Mouse (Mus musculus) WW6 (cell line): Measurements from ENCODE around the gene BC048671.

Source experiments
- DNase-seq: peaks from one replicate; pipeline ENCODE4 v3.0.0-alpha.2; 2013; ENCODE audit warnings: low read depth, low spot score

Gene BC048671

DNA sequence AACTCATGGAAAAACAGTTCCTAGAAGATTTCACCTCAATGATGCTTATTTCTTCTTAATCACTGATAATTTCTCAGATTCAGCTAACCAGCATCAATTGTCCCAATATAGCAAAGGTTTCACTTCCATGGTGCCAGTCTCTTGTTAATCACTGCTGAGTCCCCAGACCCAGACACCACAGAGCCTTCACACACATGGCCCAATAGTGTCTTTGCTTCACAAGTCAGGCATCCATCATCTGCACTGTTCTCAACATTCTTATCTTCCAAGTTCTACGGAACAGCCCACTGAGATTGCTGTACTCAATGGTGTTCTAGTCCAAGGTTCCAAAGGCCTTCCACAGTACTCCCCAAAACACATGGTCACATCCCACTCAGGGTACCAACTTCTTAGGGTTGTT, at the start of gene BC048671:
BC048671 (plus strand) TSS at position 301 of the 400 bp plus-strand sequence.
- no peak for DNase-seq

DNA sequence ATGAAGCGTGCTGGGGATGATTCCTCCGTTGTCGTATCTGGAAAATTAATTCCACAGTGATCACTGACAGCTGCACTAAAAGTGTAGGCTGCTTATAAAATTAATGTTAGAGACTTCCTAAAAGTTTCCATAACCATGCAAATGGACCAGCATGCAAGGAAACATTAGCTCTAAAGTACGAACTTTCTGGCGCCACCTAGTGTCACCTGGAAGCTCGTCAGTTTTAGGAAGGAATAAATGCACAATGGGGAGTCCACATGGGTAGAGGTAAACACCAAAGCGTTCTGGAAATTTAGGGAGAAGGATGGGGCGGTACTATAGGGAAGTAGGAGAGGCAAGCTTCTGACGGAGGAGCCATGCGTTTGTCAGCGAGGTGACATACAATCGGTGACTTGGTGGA, 12.8 kb upstream of the BC048671 start:
- DNase-seq: no peak

DNA sequence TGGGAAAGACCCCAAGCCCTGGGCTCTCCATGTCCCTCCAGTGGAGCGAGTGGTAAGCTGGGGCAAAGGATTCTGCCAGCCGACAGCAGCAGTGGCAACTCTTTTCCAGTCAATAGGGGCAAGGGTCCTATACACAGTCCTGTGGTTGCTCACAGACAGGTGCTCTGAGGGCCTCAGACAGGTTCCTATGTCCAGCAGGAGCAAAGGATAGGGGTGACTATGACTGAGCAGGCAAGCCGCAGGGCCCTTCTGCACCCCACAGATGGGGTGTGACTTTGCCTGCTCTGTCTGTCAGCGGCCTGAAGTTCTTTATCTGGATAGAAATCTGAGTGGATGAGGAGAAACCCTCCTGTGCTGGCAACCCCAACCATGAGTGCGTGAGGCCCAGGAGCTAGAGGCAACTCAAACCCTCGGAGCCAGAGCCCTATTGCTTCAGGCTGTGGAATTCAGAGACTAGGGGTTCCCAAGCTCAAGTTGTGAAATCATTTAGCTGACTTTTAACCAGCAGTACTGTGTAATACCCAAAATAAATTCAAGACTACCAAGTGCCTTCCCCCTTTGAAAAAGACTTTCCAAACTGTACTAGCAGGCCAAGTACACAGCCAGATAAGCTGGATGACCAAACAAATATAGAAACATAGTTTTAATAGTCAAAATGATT, 5.4 kb downstream of the BC048671 start:
- DNase-seq: no peak

DNA sequence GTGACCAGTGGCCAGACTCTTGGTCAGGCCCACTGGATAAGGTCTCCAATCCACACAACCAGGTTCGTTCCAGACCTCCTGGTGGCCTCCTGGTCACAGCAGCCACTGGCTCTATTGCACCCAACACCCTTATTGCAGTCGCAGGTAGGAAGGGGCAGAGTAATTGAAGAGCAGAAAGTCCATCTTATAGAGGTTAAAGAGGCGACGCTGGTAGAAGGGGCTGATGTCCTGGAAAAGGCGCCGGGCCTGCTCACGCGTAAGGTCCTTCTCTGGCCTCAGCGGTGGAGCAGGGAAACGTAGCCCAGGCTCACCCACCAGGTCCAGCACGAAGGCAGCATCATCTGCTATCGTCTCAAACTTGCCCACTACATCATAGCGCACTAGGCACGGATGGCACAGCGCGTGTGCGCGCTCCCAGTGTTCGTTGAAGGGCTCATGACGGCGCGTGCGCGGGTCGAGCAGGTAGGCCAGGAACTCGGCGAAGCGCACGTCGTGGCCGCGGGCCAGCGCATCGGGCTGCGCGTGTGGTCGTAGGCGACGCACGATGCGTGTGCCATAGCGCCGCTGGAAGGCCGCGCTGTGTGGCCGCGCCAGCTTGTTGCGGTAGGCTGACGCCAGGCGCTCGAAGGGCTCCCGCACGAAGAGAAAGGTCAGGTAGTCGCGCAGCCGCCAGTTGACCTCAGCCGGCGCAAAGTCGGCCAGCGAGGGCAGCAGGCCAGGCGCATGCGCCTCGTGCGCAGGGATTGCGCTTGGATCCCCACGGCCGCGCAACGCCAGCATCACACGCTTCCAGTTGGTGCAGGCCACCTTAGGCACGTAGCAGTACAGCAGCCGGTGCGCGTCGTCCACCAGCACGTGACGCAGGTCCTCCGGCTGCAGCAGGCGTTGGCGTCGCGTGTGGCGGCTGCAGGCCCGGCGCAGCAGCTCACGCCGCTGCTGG, 8.1 kb downstream of the BC048671 start:
- DNase-seq: no peak

DNA sequence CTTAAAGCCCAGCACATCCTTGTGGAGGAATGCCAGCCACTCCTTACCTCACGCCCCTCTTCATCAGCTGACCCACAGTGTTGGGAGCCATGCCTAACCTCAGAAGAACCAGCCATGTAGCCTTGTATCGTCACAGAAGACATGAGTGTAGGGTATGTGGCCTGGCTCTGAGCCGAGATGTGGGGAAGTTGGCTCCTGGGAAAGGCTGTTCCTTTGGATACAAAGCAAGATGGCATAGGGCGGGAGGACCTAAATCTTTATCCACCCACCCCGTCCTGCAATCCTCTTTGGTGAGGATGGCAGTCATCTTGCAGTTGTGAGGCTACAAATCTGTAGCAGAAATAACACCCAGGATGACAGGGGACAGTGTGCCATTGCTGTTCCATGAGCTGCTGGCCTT, 14.9 kb downstream of the BC048671 start:
- DNase-seq: no peak

DNA sequence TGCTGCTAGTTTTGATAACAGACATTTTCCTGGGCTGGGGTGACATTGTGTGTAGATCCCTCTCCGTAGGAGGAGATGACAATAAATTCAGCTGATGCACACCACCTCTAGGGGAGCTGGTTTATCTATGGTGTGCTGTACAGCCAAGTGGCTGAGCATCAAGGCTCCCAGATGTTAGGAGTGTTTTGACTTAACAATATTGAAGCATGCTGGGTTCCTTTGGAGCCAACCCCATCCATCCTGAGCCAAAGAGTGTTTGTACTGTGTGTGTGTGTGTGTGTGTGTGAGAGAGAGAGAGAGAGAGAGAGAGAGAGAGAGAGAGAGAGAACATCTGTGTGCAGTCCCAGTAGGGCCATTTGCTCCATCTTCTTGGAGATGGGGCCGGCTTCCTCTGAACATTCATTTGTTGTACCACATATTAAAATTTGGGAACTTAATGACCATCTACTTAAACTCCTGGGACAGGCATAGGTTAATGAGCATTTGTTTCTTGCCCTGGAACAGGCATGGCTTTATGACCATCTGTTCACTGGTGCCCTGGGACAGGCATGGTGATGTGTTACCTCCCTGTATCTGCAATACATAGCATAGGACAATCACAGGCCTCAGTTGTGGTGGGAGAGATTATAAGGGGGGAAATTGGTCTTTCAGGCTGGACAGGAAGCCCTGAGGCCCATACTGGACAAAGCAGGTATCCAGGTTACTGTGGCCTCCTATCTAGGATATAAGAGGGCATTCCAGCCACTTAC, 16.7 kb downstream of the BC048671 start:
- no peak for DNase-seq

DNA sequence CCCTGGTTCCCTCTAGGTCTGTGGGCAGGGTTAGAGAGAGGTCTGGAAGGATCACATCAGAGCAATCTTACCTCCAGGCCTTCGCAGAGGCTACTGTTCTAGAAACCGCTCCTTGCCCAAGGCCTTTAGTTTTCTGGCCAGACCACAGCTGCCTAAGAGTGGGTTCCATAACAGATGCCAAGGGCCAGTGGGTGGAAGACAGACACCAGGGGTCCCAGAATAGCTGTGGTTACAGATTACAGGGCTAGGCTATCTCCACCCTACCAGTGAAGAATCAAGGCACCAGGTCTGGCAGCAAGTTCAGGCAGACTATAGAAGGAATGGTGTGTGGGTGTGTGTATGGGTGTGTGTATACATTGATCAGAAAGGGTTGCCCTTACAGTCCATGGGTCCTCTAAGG, 18.0 kb downstream of the BC048671 start:
- no peak for DNase-seq

DNA sequence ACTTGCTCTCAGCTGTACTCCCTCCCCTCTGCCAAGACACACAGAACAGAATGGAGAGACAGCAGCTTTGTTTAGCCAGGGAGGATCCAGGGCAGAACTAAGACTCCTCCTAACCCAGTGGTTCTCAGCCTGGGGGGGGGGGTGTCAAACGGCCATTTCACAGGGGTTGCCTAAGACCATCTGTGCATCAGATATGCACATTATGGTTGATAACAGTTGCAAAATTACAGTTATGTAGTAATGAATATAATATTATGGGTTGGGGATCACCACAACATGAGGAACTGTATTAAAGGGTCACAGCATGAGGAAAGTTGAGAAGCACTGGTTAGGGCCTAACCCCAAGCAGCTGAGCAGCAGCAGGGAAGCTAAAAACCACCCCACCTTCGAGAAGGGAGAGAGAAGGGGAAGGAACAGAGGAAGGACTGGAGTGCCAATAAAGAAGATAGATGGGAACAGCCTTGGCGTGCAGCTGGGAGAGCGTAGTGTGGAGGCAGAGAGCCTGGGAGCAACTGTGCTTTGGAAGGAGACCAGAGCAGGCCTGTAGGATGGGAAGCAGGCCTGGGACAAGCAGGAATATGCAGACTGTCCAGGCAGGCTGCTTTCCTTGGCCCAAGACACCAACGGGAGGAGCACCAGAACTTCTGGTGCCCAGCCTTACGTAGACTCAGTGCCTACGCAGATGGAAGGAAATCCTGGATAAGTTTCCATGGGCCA, 18.6 kb downstream of the BC048671 start:
- DNase-seq: no peak

DNA sequence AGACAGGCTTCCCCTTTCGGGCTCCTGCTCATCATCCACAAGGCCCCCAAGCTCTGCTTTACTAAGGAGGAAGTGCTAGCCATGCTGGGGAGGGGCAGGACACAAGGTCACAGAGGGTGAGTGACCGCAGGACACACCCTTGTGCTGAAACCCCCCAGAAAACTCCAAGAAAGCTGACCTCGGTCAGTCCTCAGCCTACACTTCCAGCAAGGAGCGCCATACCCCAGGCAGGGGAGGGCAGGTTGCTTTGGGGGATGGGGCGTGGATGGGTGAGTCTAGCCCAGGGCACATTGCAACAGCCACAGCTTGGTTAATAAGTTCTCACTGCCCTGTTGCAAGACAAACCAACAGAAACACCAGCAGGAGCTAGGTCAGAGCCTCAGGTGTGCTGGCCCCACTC, 19.4 kb downstream of the BC048671 start:
- no peak for DNase-seq

DNA sequence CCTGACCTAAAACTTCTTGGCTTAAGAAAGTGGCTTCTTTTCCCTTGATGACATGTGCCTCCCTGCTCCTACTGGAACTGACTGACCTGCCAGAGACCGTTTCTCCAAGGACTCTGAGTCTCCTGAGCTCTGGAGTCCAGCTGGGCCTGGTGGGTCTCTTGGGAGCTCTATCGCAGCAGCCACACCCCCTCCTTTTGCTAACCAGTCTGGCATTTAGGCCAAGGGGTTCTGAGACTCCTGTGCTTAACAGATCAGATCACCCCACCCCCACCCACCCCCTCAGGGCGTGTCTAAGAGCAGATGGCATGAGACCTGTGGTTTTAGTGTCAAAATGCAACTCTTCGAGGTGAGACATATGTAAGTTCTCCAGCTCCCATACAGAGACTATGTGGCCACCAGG, 20.8 kb downstream of the BC048671 start:
- DNase-seq: no peak

DNA sequence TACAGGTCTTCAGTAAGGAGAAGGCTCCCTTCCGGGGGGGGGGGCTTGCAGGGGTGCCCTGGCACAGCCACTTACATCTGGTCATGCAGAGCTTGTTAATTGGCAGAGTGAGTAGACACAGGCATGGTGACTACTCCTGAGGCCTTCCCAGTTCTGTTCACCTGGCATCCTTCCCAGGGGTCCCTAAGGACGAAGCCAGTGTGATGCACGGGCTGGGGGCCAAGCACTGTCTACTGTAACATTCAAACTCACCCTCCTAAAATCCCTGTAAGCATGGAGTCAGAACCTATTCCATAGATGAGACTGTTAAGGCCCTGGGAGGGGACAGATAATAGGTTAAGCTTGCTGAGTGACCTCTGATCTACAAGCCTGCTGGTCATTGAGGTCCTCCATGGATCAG, 23.0 kb downstream of the BC048671 start:
- no peak for DNase-seq

DNA sequence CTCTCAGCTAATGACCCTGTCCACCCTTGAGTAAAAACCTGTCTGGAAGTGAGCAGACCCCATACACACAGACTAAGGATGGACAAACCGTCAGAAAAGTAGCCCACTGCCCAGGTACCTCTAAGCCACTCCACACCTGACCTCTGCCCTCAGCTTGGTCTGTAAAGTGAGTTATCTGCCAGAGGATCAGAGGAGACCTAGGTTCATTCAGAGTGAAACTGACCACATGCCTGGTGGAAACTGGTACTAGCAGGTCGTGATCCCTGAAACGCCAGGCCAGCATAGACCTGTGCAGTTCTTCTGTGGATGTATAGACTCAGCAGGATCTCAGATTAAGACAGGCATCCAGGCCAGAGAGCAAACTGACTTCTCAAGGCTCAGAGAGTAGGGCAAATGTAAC, 23.4 kb downstream of the BC048671 start:
- no peak for DNase-seq

DNA sequence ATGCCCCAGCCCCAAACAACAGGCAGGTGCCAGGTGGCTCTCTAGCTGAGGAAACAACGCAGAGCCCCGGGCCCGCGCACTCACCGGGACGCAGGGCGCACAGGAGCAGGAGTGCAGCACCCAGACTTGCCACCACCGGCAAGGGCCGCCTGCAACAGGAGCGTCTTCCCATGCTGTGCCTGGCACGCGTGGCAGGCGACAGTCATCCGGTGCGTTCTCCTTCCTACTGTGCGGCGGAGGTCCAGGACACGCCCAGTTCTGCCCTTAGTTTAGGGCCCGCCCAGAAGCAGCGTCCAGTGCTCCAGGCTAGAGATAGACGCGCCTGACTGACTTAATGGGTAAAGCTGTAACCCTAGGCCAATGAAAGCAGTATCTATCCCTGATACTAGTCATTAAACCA, 24.0 kb downstream of the BC048671 start, which contains the start of gene Chst13:
Chst13 (minus strand) TSS at position 195 of the 400 bp plus-strand sequence.
- DNase-seq: no peak

DNA sequence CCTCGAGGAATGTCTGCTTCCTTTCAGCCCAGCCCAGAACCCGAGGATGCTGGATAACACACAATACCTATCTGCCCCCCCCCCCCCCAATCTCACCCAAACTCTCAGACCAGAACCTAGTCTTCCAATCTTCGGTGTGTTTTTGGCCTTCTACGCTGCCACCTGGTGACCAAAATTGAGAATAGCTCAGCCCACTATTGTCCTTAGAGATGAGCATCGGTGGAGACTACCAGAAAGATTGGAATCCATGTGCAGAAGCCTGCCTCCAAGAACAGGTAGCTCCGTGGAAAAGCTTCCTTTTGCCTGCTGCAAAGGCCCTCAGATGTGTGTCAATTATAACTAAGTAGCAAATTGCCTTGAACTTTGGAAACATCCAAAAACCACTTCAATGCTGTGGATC, 26.7 kb downstream of the BC048671 start:
- DNase-seq: no peak

DNA sequence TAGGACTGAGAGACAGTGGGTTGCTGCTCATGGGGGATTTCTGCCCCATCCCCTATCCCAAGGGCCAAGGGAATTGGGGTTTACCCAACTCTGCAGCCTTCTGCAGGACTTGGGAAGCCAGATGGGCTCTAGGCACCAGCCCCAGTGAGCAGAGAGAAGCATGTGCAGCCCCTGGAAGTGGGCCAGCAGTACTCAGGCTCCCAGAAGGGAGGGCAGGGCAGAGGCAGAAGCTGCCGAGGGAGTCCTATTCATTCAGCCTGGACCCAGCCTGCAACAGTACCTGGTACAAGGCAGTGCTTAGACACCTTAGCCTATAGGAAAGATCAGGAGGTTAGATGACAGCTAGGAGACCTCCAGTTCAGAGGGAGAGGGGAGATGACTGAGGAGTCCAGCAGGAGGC, 28.9 kb downstream of the BC048671 start:
- no peak for DNase-seq

DNA sequence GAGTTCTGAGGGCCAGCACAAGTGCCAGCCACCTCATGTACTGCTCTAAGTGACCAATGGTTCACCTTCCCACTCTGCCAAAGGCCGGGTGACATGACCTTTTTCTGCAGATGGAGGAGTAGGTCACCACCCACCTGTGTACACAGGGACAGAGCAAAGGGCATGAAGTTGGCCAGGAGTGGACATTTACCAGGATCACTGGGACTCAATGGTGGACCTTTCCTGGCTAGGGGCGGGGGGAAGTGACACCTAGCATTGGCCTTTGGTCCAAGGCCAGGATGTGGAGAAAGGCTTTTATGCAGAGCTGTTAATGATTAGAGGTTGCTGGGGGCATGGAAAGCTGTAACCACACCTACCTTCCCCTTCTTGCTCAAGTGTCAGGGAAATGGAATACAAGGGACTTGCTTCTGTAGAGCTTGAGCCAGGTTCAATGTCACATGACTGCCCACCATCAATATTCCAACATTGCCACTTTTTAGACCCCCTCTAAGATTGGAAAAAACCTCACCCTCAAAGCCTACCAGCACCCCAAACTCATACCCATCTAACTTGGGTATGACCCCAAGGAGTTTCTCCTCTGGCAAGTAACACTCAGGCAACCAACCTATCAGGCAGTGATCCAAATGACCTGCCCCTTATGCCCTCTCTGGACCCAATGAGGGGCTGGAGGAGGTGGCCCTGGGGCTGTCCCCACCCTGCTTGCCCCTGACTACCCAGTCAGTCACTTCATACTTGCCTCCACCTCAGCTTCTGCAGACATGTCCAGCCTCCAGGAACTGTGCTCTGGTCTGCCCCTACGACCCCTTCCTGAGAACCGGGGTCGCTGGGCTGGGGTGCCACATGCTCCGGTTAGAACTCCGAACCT, 31.8 kb downstream of the BC048671 start, which contains the start of gene Uroc1:
Uroc1 (plus strand) TSS at position 724 of the 865 bp plus-strand sequence.
- DNase-seq: no peak

DNA sequence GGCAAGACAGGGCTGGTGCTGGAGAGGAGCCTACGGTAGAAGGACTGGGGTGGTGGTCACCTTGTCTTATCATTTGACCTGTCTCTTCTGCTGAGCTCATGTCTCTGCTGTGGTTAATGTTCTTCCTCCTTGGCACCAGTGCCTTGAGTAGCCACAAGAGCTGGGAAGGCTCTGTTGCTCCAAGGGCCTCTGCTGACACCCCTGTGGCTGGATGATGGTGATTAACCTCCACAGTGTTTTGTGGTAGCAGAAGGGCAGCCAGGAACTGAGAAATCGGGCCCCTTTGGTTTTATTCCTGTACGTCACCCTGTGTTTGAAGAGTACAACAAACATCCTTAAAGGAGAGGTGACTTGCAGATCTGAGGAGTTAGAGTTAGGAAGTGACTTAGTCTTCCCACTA, 33.2 kb downstream of the BC048671 start:
- no peak for DNase-seq

DNA sequence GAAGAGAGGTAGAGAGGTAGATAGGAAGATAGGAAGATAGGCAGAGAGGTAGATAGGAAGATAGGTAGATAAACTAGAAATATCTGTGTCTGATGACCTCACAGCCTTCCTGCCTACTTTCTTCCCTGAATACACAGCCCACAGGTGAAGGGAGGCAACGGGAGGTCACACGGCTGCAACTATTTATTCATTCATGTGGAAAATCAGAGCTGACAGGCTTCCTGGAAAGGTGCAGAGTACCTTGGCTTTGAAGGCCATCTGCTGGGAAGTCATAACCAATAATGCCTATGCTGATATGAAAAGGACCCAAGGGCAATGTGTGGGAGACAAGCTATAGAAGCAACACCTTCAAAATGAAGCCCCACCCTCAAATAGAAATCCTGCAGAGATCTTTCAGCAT, 41.3 kb downstream of the BC048671 start:
- no peak for DNase-seq

DNA sequence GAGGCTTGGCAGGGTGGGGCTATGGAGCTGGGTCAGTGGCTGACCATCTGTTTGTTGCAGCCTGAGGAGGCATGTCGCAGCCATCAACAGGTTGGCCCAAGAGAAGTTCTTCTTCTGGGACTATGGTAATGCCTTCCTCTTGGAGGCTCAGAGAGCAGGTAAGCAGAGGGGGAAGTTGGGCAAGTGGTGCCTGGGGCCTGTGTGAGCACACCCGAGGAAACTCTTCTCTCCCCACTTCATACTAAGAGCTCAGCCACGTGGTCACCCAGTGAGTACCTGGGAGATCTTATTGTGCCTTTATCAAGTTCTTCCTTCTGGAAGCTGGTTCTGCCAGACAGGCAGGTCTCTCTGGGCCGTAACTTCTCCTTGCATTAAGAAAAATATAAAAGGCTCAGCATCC, 46.2 kb downstream of the BC048671 start:
- no peak for DNase-seq

DNA sequence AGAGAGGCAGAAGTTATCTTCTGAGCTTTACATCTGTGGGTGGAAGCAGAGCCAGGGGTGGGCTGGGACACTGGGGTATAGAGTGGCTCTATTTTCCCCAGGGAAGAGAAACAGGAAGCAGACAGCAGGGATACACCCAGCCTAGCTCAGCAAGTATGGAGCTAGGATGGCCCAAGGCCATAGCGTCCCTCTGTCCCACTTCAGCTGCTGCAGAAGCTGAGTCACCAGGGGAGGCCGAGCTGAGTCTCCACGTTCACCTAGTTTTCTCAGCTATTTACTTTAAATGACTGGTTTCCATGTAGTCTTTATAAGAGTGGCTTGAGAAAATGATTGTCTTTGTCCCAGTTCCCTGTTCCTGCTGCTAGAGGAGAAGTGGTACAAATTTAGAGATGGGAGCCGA, 47.5 kb downstream of the BC048671 start:
- no peak for DNase-seq

DNA sequence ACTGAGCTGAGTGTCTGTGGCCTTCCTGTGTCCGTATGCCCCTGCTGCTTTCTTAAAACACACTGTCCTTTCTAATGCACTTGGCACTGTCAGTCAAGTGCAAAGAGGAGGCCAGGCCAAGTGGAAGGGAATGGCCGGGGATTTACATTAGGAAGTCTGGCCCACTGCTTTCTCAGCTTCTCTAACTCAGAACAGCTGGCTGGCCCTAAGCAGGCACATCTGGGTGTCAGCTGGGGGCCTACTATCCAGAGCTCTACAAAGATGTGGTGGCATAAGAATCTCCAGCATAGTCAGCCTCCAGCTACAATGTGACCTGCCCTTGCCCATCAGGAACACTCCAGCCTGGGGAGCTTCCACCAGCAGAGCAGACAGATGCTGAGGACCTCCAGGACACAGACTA, 49.0 kb downstream of the BC048671 start:
- DNase-seq: no peak
